Mouse (Mus musculus) limb, embryonic 11.5 days (tissue): Measurements from ENCODE around the gene Antxr2. TPM values are rescaled to one million over a fixed set of nuclear protein-coding genes. Genes with fewer than 3 reads are reported as not detected.

ENCODE experiments used
- ATAC-seq: fragments of 200-750 bp; cut with Nextera tagmentation; 2 replicates; pipeline ENCODE4 v1.8.0; 2017; ENCODE audit warnings: low read depth; ENCODE audit not compliant: insufficient number of reproducible peaks, low FRiP score, low TSS enrichment
- DNase-seq: peaks from one replicate; pipeline ENCODE4 v3.0.0-alpha.2; 2015; ENCODE audit warnings: low spot score
- H3K27ac ChIP-seq: fragments of 300-500 bp; sonication (generic); replicated peaks from 2 replicates; pipeline ENCODE4 v1.5.1; 2014; ENCODE audit warnings: low read depth, mild to moderate bottlenecking, low read length
- H3K27me3 ChIP-seq: fragments of 300-500 bp; sonication (generic); 2 replicates; pipeline ENCODE4 v1.6.1; 2014; ENCODE audit warnings: mild to moderate bottlenecking, low read length, mixed read lengths; ENCODE audit not compliant: control insufficient read depth, insufficient read depth
- H3K36me3 ChIP-seq: fragments of 300-500 bp; sonication (generic); 2 replicates; pipeline ENCODE4 v1.6.1; 2014; ENCODE audit warnings: mild to moderate bottlenecking, low read length, moderate library complexity, mixed read lengths; ENCODE audit not compliant: control insufficient read depth, insufficient read depth
- H3K4me1 ChIP-seq: fragments of 300-500 bp; sonication (generic); 2 replicates; pipeline ENCODE4 v1.6.1; 2014; ENCODE audit warnings: low read length, mixed read lengths; ENCODE audit not compliant: control insufficient read depth, insufficient read depth
- H3K4me2 ChIP-seq: fragments of 300-500 bp; sonication (generic); 2 replicates; pipeline ENCODE4 v1.6.1; 2014; ENCODE audit warnings: low read depth, mild to moderate bottlenecking, moderate library complexity; ENCODE audit not compliant: severe bottlenecking
- H3K4me3 ChIP-seq: fragments of 300-500 bp; sonication (generic); 2 replicates; pipeline ENCODE4 v1.5.1; 2014; ENCODE audit warnings: low read depth, low read length
- H3K9ac ChIP-seq: fragments of 300-500 bp; sonication (generic); 2 replicates; pipeline ENCODE4 v1.6.1; 2014; ENCODE audit warnings: mild to moderate bottlenecking, low read length
- H3K9me3 ChIP-seq: fragments of 300-500 bp; sonication (generic); 2 replicates; pipeline ENCODE4 v1.6.1; 2016; ENCODE audit warnings: low read length; ENCODE audit not compliant: control insufficient read depth
- WGBS: fragments of 180-500 bp; shearing (Covaris S2); extraction: QIAGEN DNeasy Blood & Tissue Kit; methylation state at CpG from one replicate; pipeline ENCODE4 v1.1.7; 2014; 5-methylcytosine and 5-hydroxymethylcytosine counted together
- polyA plus RNA-seq: library from polyadenylated mRNA; unstranded; fragments of >200 nt; fragmentation: Nextera tagmentation; extraction: Ambion mirVana; gene quantifications from 2 replicates; pipeline ENCODE4 v1.2.1, GENCODE M21; 2014

The Antxr2 gene
- polyA plus RNA-seq, 1 experiment from 2014 or later: 24.0 TPM

GRCm38 (mm10) chr5:97973293-97973692, 57.5 kb downstream of the Antxr2 start:
- H3K9me3 ChIP-seq: no peaks in the 10 kb centered on the region
- no peaks in the 10 kb centered on the region for H3K27me3 ChIP-seq
- no peak overlapping the region for H3K4me3 ChIP-seq
- no peak overlapping the region for H3K4me2 ChIP-seq
- no peaks in the 10 kb centered on the region for H3K36me3 ChIP-seq
- 62% methylated on average over 1 of the region's 1 CpGs for WGBS
- no peak overlapping the region for H3K9ac ChIP-seq
- DNase-seq (no peak), ATAC-seq (no peak)
- no peak overlapping the region for H3K27ac ChIP-seq
- H3K4me1 ChIP-seq: no peaks in the 10 kb centered on the region

GRCm38 (mm10) chr5:97972029-97972428, 58.8 kb downstream of the Antxr2 start:
- no peak overlapping the region for H3K4me3 ChIP-seq
- no peaks in the 10 kb centered on the region for H3K27me3 ChIP-seq
- no peaks in the 10 kb centered on the region for H3K4me1 ChIP-seq
- no peak overlapping the region for H3K27ac ChIP-seq
- no peak overlapping the region for H3K9ac ChIP-seq
- whole genome bisulfite sequencing: 69% methylated on average over 4 of the region's 4 CpGs
- ATAC-seq (no peak), DNase-seq (no peak)
- no peaks in the 10 kb centered on the region for H3K9me3 ChIP-seq
- no peaks in the 10 kb centered on the region for H3K36me3 ChIP-seq
- H3K4me2 ChIP-seq: no peak overlapping the region

GRCm38 (mm10) chr5:97971236-97971635, 59.6 kb downstream of the Antxr2 start:
- no peak for ATAC-seq
- Histone ChIP-seq H3K4me1 (no peaks in the 10 kb centered on the region), H3K27ac (no peak overlapping the region), H3K9ac (no peak overlapping the region), H3K4me3 (no peak overlapping the region), H3K9me3 (no peaks in the 10 kb centered on the region), H3K4me2 (no peak overlapping the region), H3K36me3 (no peaks in the 10 kb centered on the region), H3K27me3 (no peaks in the 10 kb centered on the region)
- no peak for DNase-seq
- 69% methylated on average over 3 of the region's 3 CpGs for WGBS

GRCm38 (mm10) chr5:97967044-97967443, 63.8 kb downstream of the Antxr2 start:
- Histone ChIP-seq H3K4me3 (no peak overlapping the region), H3K36me3 (no peaks in the 10 kb centered on the region), H3K27me3 (no peaks in the 10 kb centered on the region), H3K9ac (no peak overlapping the region), H3K4me1 (no peaks in the 10 kb centered on the region), H3K9me3 (no peaks in the 10 kb centered on the region), H3K27ac (no peak overlapping the region), H3K4me2 (no peak overlapping the region)
- DNase-seq (no peak), ATAC-seq (no peak)
- WGBS: 91% methylated on average over 5 of the region's 5 CpGs

- ATAC-seq (no peak), DNase-seq (no peak)
- H3K27ac ChIP-seq: no peak overlapping the region
- H3K4me2 ChIP-seq: no peak overlapping the region
- H3K4me1 ChIP-seq: no peaks in the 10 kb centered on the region
- no peaks in the 10 kb centered on the region for H3K27me3 ChIP-seq
- H3K4me3 ChIP-seq: no peak overlapping the region
- H3K9me3 ChIP-seq: no peaks in the 10 kb centered on the region
- no peaks in the 10 kb centered on the region for H3K36me3 ChIP-seq
- H3K9ac ChIP-seq: no peak overlapping the region
Observed at GRCm38 (mm10) chr5:97966101-97966500, 64.7 kb downstream of the Antxr2 start.

- Histone ChIP-seq H3K27ac (no peak overlapping the region), H3K4me3 (no peak overlapping the region), H3K36me3 (no peaks in the 10 kb centered on the region), H3K27me3 (no peaks in the 10 kb centered on the region), H3K9ac (no peak overlapping the region), H3K9me3 (no peaks in the 10 kb centered on the region), H3K4me1 (no peaks in the 10 kb centered on the region), H3K4me2 (no peak overlapping the region)
- ATAC-seq (no peak), DNase-seq (no peak)
- WGBS: 84% methylated on average over 2 of the region's 2 CpGs
Observed at GRCm38 (mm10) chr5:97964444-97964843, 66.4 kb downstream of the Antxr2 start.

GRCm38 (mm10) chr5:97962512-97962911, 68.3 kb downstream of the Antxr2 start:
- no peak overlapping the region for H3K4me3 ChIP-seq
- H3K9ac ChIP-seq: no peak overlapping the region
- 94% methylated on average over 3 of the region's 3 CpGs for WGBS
- no peaks in the 10 kb centered on the region for H3K9me3 ChIP-seq
- H3K36me3 ChIP-seq: no peaks in the 10 kb centered on the region; the same call in 1 of the 2 replicates
- no peak for DNase-seq
- H3K27me3 ChIP-seq: no peaks in the 10 kb centered on the region
- H3K4me2 ChIP-seq: no peak overlapping the region
- no peak for ATAC-seq
- no peaks in the 10 kb centered on the region for H3K4me1 ChIP-seq
- no peak overlapping the region for H3K27ac ChIP-seq

GRCm38 (mm10) chr5:97961786-97962185, 69.1 kb downstream of the Antxr2 start:
- ATAC-seq (no peak), DNase-seq (no peak)
- Histone ChIP-seq H3K4me1 (no peaks in the 10 kb centered on the region), H3K9me3 (no peaks in the 10 kb centered on the region), H3K36me3 (no peaks in the 10 kb centered on the region; the same call in 1 of the 2 replicates), H3K4me3 (no peak overlapping the region), H3K4me2 (no peak overlapping the region), H3K9ac (no peak overlapping the region), H3K27me3 (no peaks in the 10 kb centered on the region), H3K27ac (no peak overlapping the region)
- 82% methylated on average over 7 of the region's 7 CpGs for WGBS

GRCm38 (mm10) chr5:97959651-97960050, 71.2 kb downstream of the Antxr2 start:
- Histone ChIP-seq H3K4me2 (no peak overlapping the region), H3K4me1 (no peaks in the 10 kb centered on the region; the same call in 1 of the 2 replicates), H3K9ac (no peak overlapping the region), H3K9me3 (no peaks in the 10 kb centered on the region), H3K27me3 (no peaks in the 10 kb centered on the region), H3K27ac (no peak overlapping the region), H3K4me3 (no peak overlapping the region), H3K36me3 (no peaks in the 10 kb centered on the region; the same call in 1 of the 2 replicates)
- no peak for DNase-seq
- WGBS: 73% methylated on average over 2 of the region's 2 CpGs
- ATAC-seq: no peak
